Mouse (Mus musculus) myocyte (in vitro differentiated cells): ENCODE measurements around the gene Pgls. TPM values are rescaled to one million over a fixed set of nuclear protein-coding genes. Genes with fewer than 3 reads are reported as not detected.

Source experiments
- H3K27me3 ChIP-seq: one replicate; pipeline ENCODE4 v1.6.1; 2011; ENCODE audit not compliant: control insufficient read depth, insufficient read depth, insufficient read length
- H3K36me3 ChIP-seq: one replicate; pipeline ENCODE4 v1.6.1; 2011; ENCODE audit not compliant: control insufficient read depth, insufficient read depth
- H3K4me2 ChIP-seq: one replicate; pipeline ENCODE4 v1.6.1; 2011; ENCODE audit warnings: low read depth, control low read depth
- H3K4me3 ChIP-seq: one replicate; pipeline ENCODE4 v1.5.1; 2011; ENCODE audit warnings: mild to moderate bottlenecking, control low read depth, moderate library complexity
- H3K79me2 ChIP-seq: one replicate; pipeline ENCODE4 v1.6.1; 2011; ENCODE audit not compliant: control insufficient read depth, insufficient read depth
- H3ac ChIP-seq: one replicate; pipeline ENCODE4 v1.6.1; 2011; ENCODE audit not compliant: control insufficient read depth, insufficient read length
- CEBPB ChIP-seq: IDR thresholded peaks from 2 replicates; pipeline ENCODE4 v1.6.1; 2011; ENCODE audit warnings: mild to moderate bottlenecking, moderate library complexity; ENCODE audit not compliant: poor library complexity, insufficient read depth, severe bottlenecking
- E2F4 ChIP-seq: IDR thresholded peaks from one replicate; pipeline ENCODE4 v1.6.1; 2011; ENCODE audit warnings: mild to moderate bottlenecking, control low read depth, moderate library complexity; ENCODE audit not compliant: insufficient read depth
- MAX ChIP-seq: IDR thresholded peaks from one replicate; pipeline ENCODE4 v1.6.1; 2011; ENCODE audit warnings: low read depth, mild to moderate bottlenecking, control low read depth
- MYOD1 ChIP-seq, 3 experiments: IDR thresholded peaks; one replicate each; pipeline ENCODE4 v1.6.1; 2011; ENCODE audit warnings: control low read depth in 2 of 3, low read depth in 2 of 3, mild to moderate bottlenecking in 2 of 3, moderate library complexity in 1 of 3; ENCODE audit not compliant: insufficient read length in 2 of 3, control insufficient read depth in 1 of 3
- MYOG ChIP-seq, 3 experiments: IDR thresholded peaks; one replicate each; pipeline ENCODE4 v1.6.1; 2011; ENCODE audit warnings: control low read depth in 2 of 3, low read depth in 2 of 3, mild to moderate bottlenecking in 2 of 3; ENCODE audit not compliant: insufficient read length in 2 of 3, control insufficient read depth in 1 of 3, insufficient read depth in 1 of 3
- POLR2A ChIP-seq: IDR thresholded peaks from one replicate; pipeline ENCODE4 v1.6.1; 2011; ENCODE audit warnings: low read depth, mild to moderate bottlenecking, control low read depth, moderate library complexity; ENCODE audit not compliant: insufficient read length
- POLR2AphosphoS2 ChIP-seq: IDR thresholded peaks from one replicate; pipeline ENCODE4 v1.6.1; 2011; ENCODE audit warnings: low read depth, control low read depth; ENCODE audit not compliant: insufficient read length
- REST ChIP-seq: IDR thresholded peaks from one replicate; pipeline ENCODE4 v1.6.1; 2011; ENCODE audit warnings: mild to moderate bottlenecking, control low read depth, moderate library complexity; ENCODE audit not compliant: insufficient read depth, insufficient read length
- SRF ChIP-seq: IDR thresholded peaks from one replicate; pipeline ENCODE4 v1.6.1; 2011; ENCODE audit warnings: low read depth; ENCODE audit not compliant: control insufficient read depth, insufficient read length
- TCF12 ChIP-seq: IDR thresholded peaks from one replicate; pipeline ENCODE4 v1.6.1; 2011; ENCODE audit warnings: mild to moderate bottlenecking, control low read depth; ENCODE audit not compliant: poor library complexity, insufficient read depth, severe bottlenecking
- TCF3 ChIP-seq: IDR thresholded peaks from one replicate; pipeline ENCODE4 v1.6.1; 2011; ENCODE audit warnings: low read depth, control low read depth; ENCODE audit not compliant: insufficient read length
- USF1 ChIP-seq: IDR thresholded peaks from one replicate; pipeline ENCODE4 v1.6.1; 2011; ENCODE audit warnings: low read depth, mild to moderate bottlenecking, control low read depth, moderate library complexity
- polyA plus RNA-seq: library from polyadenylated mRNA; unstranded; fragments of >200 nt; fragmentation: generic; extraction: Trizol; gene quantifications from one replicate; pipeline ENCODE4 v1.2.1, GENCODE M21; 2012; ENCODE audit warnings: missing spikeins

The Pgls gene
- polyA plus RNA-seq, 1 experiment: 248 TPM

GRCm38 (mm10) chr8:71596798-71597197 is 4.8 kb downstream of the Pgls start:
- TF ChIP-seq TCF3: no peak
- no peak for TF ChIP-seq REST
- TF ChIP-seq MYOG (IDR thresholded peaks at IDR 0.05; ENCODE audit: control insufficient read depth in 1 of 3, insufficient read depth in 1 of 3, insufficient read length in 2 of 3, low read depth in 2 of 3): no peak
- no peak for TF ChIP-seq POLR2AphosphoS2
- no peak for TF ChIP-seq TCF12
- no peak for TF ChIP-seq USF1
- TF ChIP-seq MYOD1 (IDR thresholded peaks at IDR 0.05; ENCODE audit: control insufficient read depth in 1 of 3, insufficient read length in 2 of 3, low read depth in 2 of 3): no peak
- TF ChIP-seq MAX: no peak
- TF ChIP-seq POLR2A: no peak
- no peak for TF ChIP-seq SRF
- no peak for TF ChIP-seq CEBPB
- TF ChIP-seq E2F4: no peak
- H3K79me2 ChIP-seq: peaks cover 8% of the 10 kb centered on the region
- H3ac ChIP-seq: no peak overlapping the region
- H3K4me3 ChIP-seq: no peak overlapping the region
- H3K27me3 ChIP-seq: no peaks in the 10 kb centered on the region
- H3K4me2 ChIP-seq: no peak overlapping the region
- H3K36me3 ChIP-seq: no peaks in the 10 kb centered on the region

- TF ChIP-seq REST: no peak
- peak in 2 of 3 experiments; percentile 14 to 23 for TF ChIP-seq MYOG (IDR thresholded peaks at IDR 0.05; ENCODE audit: control insufficient read depth in 1 of 3, insufficient read depth in 1 of 3, insufficient read length in 2 of 3, low read depth in 2 of 3)
- TF ChIP-seq MYOD1 (IDR thresholded peaks at IDR 0.05; ENCODE audit: control insufficient read depth in 1 of 3, insufficient read length in 2 of 3, low read depth in 2 of 3): peak in 2 of 3 experiments; percentile 20 to 25
Observed at GRCm38 (mm10) chr8:71597451-71597850, 5.5 kb downstream of the Pgls start, which contains the start of gene Fam129c. Fam129c (plus strand) TSS chr8:71597648.

GRCm38 (mm10) chr8:71598375-71598774 is 6.4 kb downstream of the Pgls start:
- H3K27me3 ChIP-seq: no peaks in the 10 kb centered on the region
- no peaks in the 10 kb centered on the region for H3K36me3 ChIP-seq
- no peak overlapping the region for H3ac ChIP-seq
- TF ChIP-seq POLR2AphosphoS2 (no peak), MAX (no peak), CEBPB (no peak), POLR2A (no peak), MYOG (IDR thresholded peaks at IDR 0.05; ENCODE audit: control insufficient read depth in 1 of 3, insufficient read depth in 1 of 3, insufficient read length in 2 of 3, low read depth in 2 of 3) (no peak), MYOD1 (IDR thresholded peaks at IDR 0.05; ENCODE audit: control insufficient read depth in 1 of 3, insufficient read length in 2 of 3, low read depth in 2 of 3) (no peak), REST (no peak), E2F4 (no peak), TCF3 (no peak), USF1 (no peak), TCF12 (no peak), SRF (no peak)
- H3K4me2 ChIP-seq: no peak overlapping the region
- no peak overlapping the region for H3K4me3 ChIP-seq
- H3K79me2 ChIP-seq: no peaks in the 10 kb centered on the region

More at GRCm38 (mm10) chr8:71597451-71597850, 5.5 kb downstream of the Pgls start, which contains the start of gene Fam129c:
- H3K27me3 ChIP-seq: no peaks in the 10 kb centered on the region
- no peak within 1 kb of the TSS for H3K4me3 ChIP-seq
- no peaks in the 10 kb centered on the region for H3K36me3 ChIP-seq
- H3K79me2 ChIP-seq: peaks cover 8% of the 10 kb centered on the region
- no peak within 1 kb of the TSS for H3ac ChIP-seq
- H3K4me2 ChIP-seq: no peak within 1 kb of the TSS

GRCm38 (mm10) chr8:71598841-71599240 is 6.9 kb downstream of the Pgls start:
- H3ac ChIP-seq: no peak overlapping the region
- TF ChIP-seq REST: no peak
- no peak for TF ChIP-seq POLR2A
- TF ChIP-seq E2F4: no peak
- TF ChIP-seq MYOD1 (IDR thresholded peaks at IDR 0.05; ENCODE audit: control insufficient read depth in 1 of 3, insufficient read length in 2 of 3, low read depth in 2 of 3): no peak
- no peak for TF ChIP-seq MYOG (IDR thresholded peaks at IDR 0.05; ENCODE audit: control insufficient read depth in 1 of 3, insufficient read depth in 1 of 3, insufficient read length in 2 of 3, low read depth in 2 of 3)
- no peak for TF ChIP-seq TCF3
- TF ChIP-seq USF1: no peak
- TF ChIP-seq SRF: no peak
- TF ChIP-seq CEBPB: no peak
- TF ChIP-seq POLR2AphosphoS2: no peak
- no peak for TF ChIP-seq TCF12
- TF ChIP-seq MAX: no peak
- no peaks in the 10 kb centered on the region for H3K79me2 ChIP-seq
- H3K36me3 ChIP-seq: no peaks in the 10 kb centered on the region
- H3K4me2 ChIP-seq: no peak overlapping the region
- no peaks in the 10 kb centered on the region for H3K27me3 ChIP-seq
- H3K4me3 ChIP-seq: no peak overlapping the region
